Mouse (Mus musculus) hindbrain, embryonic 11.5 days (tissue): ENCODE data around the gene Duox2. TPM values are rescaled to one million over a fixed set of nuclear protein-coding genes. Genes with fewer than 3 reads are reported as not detected.

Experiments
- ATAC-seq: fragments of 200-750 bp; cut with Nextera tagmentation; 2 replicates; pipeline ENCODE4 v1.8.0; 2017; ENCODE audit warnings: mild to moderate bottlenecking, moderate TSS enrichment, moderate library complexity; ENCODE audit not compliant: low FRiP score
- DNase-seq: peaks from one replicate; pipeline ENCODE4 v3.0.0-alpha.2; 2015; ENCODE audit warnings: low spot score
- H3K27ac ChIP-seq: fragments of 300-500 bp; sonication (generic); 2 replicates; pipeline ENCODE4 v1.5.1; 2014; ENCODE audit warnings: mild to moderate bottlenecking, low read depth, low read length
- H3K27me3 ChIP-seq: fragments of 300-500 bp; sonication (generic); 2 replicates; pipeline ENCODE4 v1.6.1; 2014; ENCODE audit warnings: mild to moderate bottlenecking, low read length, moderate library complexity, mixed read lengths; ENCODE audit not compliant: control insufficient read depth, insufficient read depth
- H3K36me3 ChIP-seq: fragments of 300-500 bp; sonication (generic); 2 replicates; pipeline ENCODE4 v1.6.1; 2014; ENCODE audit warnings: mild to moderate bottlenecking, low read length, moderate library complexity, mixed read lengths; ENCODE audit not compliant: control insufficient read depth, insufficient read depth
- H3K4me1 ChIP-seq: fragments of 300-500 bp; sonication (generic); replicated peaks from 2 replicates; pipeline ENCODE4 v1.6.1; 2014; ENCODE audit warnings: low read length, mixed read lengths; ENCODE audit not compliant: control insufficient read depth, insufficient read depth
- H3K4me2 ChIP-seq: fragments of 300-500 bp; sonication (generic); replicated peaks from 2 replicates; pipeline ENCODE4 v1.6.1; 2014; ENCODE audit warnings: mild to moderate bottlenecking, low read depth, low read length
- H3K4me3 ChIP-seq: fragments of 300-500 bp; sonication (generic); 2 replicates; pipeline ENCODE4 v1.5.1; 2014; ENCODE audit warnings: low read depth, low read length
- H3K9ac ChIP-seq: fragments of 300-500 bp; sonication (generic); 2 replicates; pipeline ENCODE4 v1.6.1; 2014; ENCODE audit warnings: low read depth, low read length
- H3K9me3 ChIP-seq: fragments of 300-500 bp; sonication (generic); 2 replicates; pipeline ENCODE4 v1.6.1; 2016; ENCODE audit warnings: low read length; ENCODE audit not compliant: control insufficient read depth
- WGBS: fragments of 180-500 bp; shearing (Covaris S2); extraction: QIAGEN DNeasy Blood & Tissue Kit; methylation state at CpG from one replicate; pipeline ENCODE4 v1.1.7; 2014; 5-methylcytosine and 5-hydroxymethylcytosine counted together
- polyA plus RNA-seq: library from polyadenylated mRNA; unstranded; fragments of >200 nt; fragmentation: Nextera tagmentation; extraction: Ambion mirVana; gene quantifications from 2 replicates; pipeline ENCODE4 v1.2.1, GENCODE M21; 2014

Gene Duox2
- polyA plus RNA-seq, 1 experiment from 2014 or later = not detected

- no peaks in the 10 kb centered on the region for H3K36me3 ChIP-seq
- 91% methylated on average over 5 of the region's 5 CpGs for WGBS
- H3K9me3 ChIP-seq = no peaks in the 10 kb centered on the region
- no peak overlapping the region for H3K9ac ChIP-seq
- no peaks in the 10 kb centered on the region for H3K4me1 ChIP-seq
- H3K27me3 ChIP-seq = no peaks in the 10 kb centered on the region
- no peak overlapping the region for H3K27ac ChIP-seq
- no peak overlapping the region for H3K4me2 ChIP-seq
- ATAC-seq (no peak), DNase-seq (no peak)
- H3K4me3 ChIP-seq = no peak overlapping the region
Observed at GRCm38 (mm10) chr2:122260729-122261128, 37.5 kb downstream of the Duox2 start.

GRCm38 (mm10) chr2:122255997-122256396, 42.3 kb downstream of the Duox2 start:
- no peak overlapping the region for H3K4me3 ChIP-seq
- H3K9me3 ChIP-seq = no peaks in the 10 kb centered on the region
- H3K4me1 ChIP-seq = no peaks in the 10 kb centered on the region
- 97% methylated on average over 5 of the region's 5 CpGs for WGBS
- ATAC-seq (no peak), DNase-seq (no peak)
- H3K27me3 ChIP-seq = no peaks in the 10 kb centered on the region
- no peak overlapping the region for H3K9ac ChIP-seq
- no peak overlapping the region for H3K27ac ChIP-seq
- no peaks in the 10 kb centered on the region for H3K36me3 ChIP-seq
- H3K4me2 ChIP-seq = no peak overlapping the region

GRCm38 (mm10) chr2:122247786-122248185, 50.5 kb downstream of the Duox2 start:
- no peak for DNase-seq
- H3K27ac ChIP-seq = no peak overlapping the region
- no peak overlapping the region for H3K9ac ChIP-seq
- no peaks in the 10 kb centered on the region for H3K27me3 ChIP-seq
- no peak for ATAC-seq
- H3K9me3 ChIP-seq = no peaks in the 10 kb centered on the region
- no peaks in the 10 kb centered on the region for H3K4me1 ChIP-seq
- H3K4me2 ChIP-seq = no peak overlapping the region
- no peak overlapping the region for H3K4me3 ChIP-seq
- WGBS = 89% methylated on average over 10 of the region's 10 CpGs
- no peaks in the 10 kb centered on the region for H3K36me3 ChIP-seq

GRCm38 (mm10) chr2:122243671-122244131, 54.5 kb downstream of the Duox2 start:
- H3K27me3 ChIP-seq = no peaks in the 10 kb centered on the region
- no peak overlapping the region for H3K4me3 ChIP-seq
- no peak overlapping the region for H3K9ac ChIP-seq
- WGBS = 4% methylated on average over 3 of the region's 3 CpGs
- H3K4me2 ChIP-seq = no peak overlapping the region
- no peaks in the 10 kb centered on the region for H3K36me3 ChIP-seq
- DNase-seq (peak; percentile 83), ATAC-seq (peak; percentile 67; the same call in 1 of the 2 replicates)
- no peaks in the 10 kb centered on the region for H3K4me1 ChIP-seq
- H3K9me3 ChIP-seq = no peaks in the 10 kb centered on the region
- H3K27ac ChIP-seq = no peak overlapping the region

GRCm38 (mm10) chr2:122241935-122242334, 56.3 kb downstream of the Duox2 start:
- DNase-seq (no peak), ATAC-seq (no peak)
- Histone ChIP-seq H3K27me3 (no peaks in the 10 kb centered on the region), H3K4me1 (no peaks in the 10 kb centered on the region), H3K36me3 (no peaks in the 10 kb centered on the region), H3K4me3 (no peak overlapping the region), H3K4me2 (no peak overlapping the region), H3K27ac (no peak overlapping the region), H3K9me3 (no peaks in the 10 kb centered on the region), H3K9ac (no peak overlapping the region)
- WGBS = 74% methylated on average over 6 of the region's 6 CpGs

GRCm38 (mm10) chr2:122241226-122241625, 57.0 kb downstream of the Duox2 start:
- H3K36me3 ChIP-seq = no peaks in the 10 kb centered on the region
- DNase-seq (no peak), ATAC-seq (no peak)
- H3K27me3 ChIP-seq = no peaks in the 10 kb centered on the region
- no peaks in the 10 kb centered on the region for H3K9me3 ChIP-seq
- 80% methylated on average over 4 of the region's 4 CpGs for WGBS
- H3K27ac ChIP-seq = no peak overlapping the region
- no peak overlapping the region for H3K9ac ChIP-seq
- no peak overlapping the region for H3K4me2 ChIP-seq
- no peaks in the 10 kb centered on the region for H3K4me1 ChIP-seq
- H3K4me3 ChIP-seq = no peak overlapping the region

- no peak overlapping the region for H3K27ac ChIP-seq
- no peak for DNase-seq
- no peak overlapping the region for H3K4me2 ChIP-seq
- H3K4me3 ChIP-seq = no peak overlapping the region
- no peaks in the 10 kb centered on the region for H3K36me3 ChIP-seq
- no peaks in the 10 kb centered on the region for H3K9me3 ChIP-seq
- no peaks in the 10 kb centered on the region for H3K27me3 ChIP-seq
- H3K4me1 ChIP-seq = no peaks in the 10 kb centered on the region
- H3K9ac ChIP-seq = no peak overlapping the region
- ATAC-seq = no peak
Observed at GRCm38 (mm10) chr2:122240735-122241134, 57.5 kb downstream of the Duox2 start.

GRCm38 (mm10) chr2:122237891-122238470, 60.3 kb downstream of the Duox2 start:
- Histone ChIP-seq H3K4me2 (no peak overlapping the region), H3K4me1 (no peaks in the 10 kb centered on the region), H3K27me3 (no peaks in the 10 kb centered on the region), H3K9me3 (no peaks in the 10 kb centered on the region), H3K9ac (no peak overlapping the region), H3K4me3 (no peak overlapping the region), H3K36me3 (no peaks in the 10 kb centered on the region), H3K27ac (no peak overlapping the region)
- ATAC-seq (no peak), DNase-seq (no peak)
- WGBS = 97% methylated on average over 2 of the region's 2 CpGs

GRCm38 (mm10) chr2:122236321-122236720, 61.9 kb downstream of the Duox2 start:
- ATAC-seq = no peak
- DNase-seq = no peak

More at GRCm38 (mm10) chr2:122236321-122236720, 61.9 kb downstream of the Duox2 start:
- Histone ChIP-seq H3K27me3 (no peaks in the 10 kb centered on the region), H3K9me3 (no peaks in the 10 kb centered on the region), H3K36me3 (no peaks in the 10 kb centered on the region), H3K9ac (no peak overlapping the region), H3K4me3 (no peak overlapping the region), H3K4me1 (no peaks in the 10 kb centered on the region), H3K4me2 (no peak overlapping the region), H3K27ac (no peak overlapping the region)
